Comparison of ENCODE assay signal across 21 mouse cellular contexts in genomic region chr6:116714576-116714975, GRCm38 (mm10). TPM values are rescaled to one million over a fixed set of nuclear protein-coding genes. Genes with fewer than 3 reads are reported as not detected.
DNase-seq lines count a peak whose midpoint lies in the region; ATAC-seq lines count a peak whose summit lies in the region.
"Had no signal": no experiment of that assay in that cellular context is flagged by ENCODE, and none has a peak within 500 bp of the region (broad histone marks: within the 10 kb centered on the region; RNA-seq: fewer than 3 reads in every experiment).

No protein-coding gene starts in this region.

- H3K9ac ChIP-seq in heart, embryonic 11.5 days (ENCODE audit: low read depth, low read length) = no peak overlapping the region
- H3K9ac ChIP-seq: forebrain, embryonic 15.5 days; kidney, embryonic 15.5 days; limb, embryonic 12.5 days; liver, postnatal 0 days had no signal

- no peak overlapping the region for H3K4me3 ChIP-seq in heart, embryonic 11.5 days (ENCODE audit: low read depth, low read length)
- H3K4me3 ChIP-seq: forebrain, embryonic 15.5 days; hindbrain, embryonic 10.5 days; kidney, embryonic 15.5 days; layer of hippocampus, adult 2 months; limb, embryonic 12.5 days had no signal

- intact Hi-C loops in heart, postnatal 10 days (cut with DNase I) = no loop called here

- ATAC-seq in heart, embryonic 11.5 days (replicated peaks; ENCODE audit: insufficient number of reproducible peaks, low FRiP score, low TSS enrichment) = no peak
- ATAC-seq: forebrain, embryonic 15.5 days; hindbrain, postnatal 0 days; intestine, embryonic 16.5 days; liver, postnatal 0 days had no signal

- no peak overlapping the region for H3K4me2 ChIP-seq in heart, embryonic 11.5 days
- H3K4me2 ChIP-seq: forebrain, embryonic 15.5 days; kidney, embryonic 15.5 days; limb, embryonic 12.5 days; liver, embryonic 11.5 days; midbrain, embryonic 11.5 days had no signal

- peak; percentile 66 for DNase-seq in heart, adult 11 months
- DNase-seq in heart, postnatal 10 days = peak; percentile 39 to 56
- DNase-seq in heart, adult 8-10 months (ENCODE audit: low spot score) = no peak
- peak; percentile 15 for DNase-seq in ovary, adult 18-20 months (ENCODE audit: low spot score)
- no peak for DNase-seq in ovary, postnatal 36 days (ENCODE audit: low spot score)
- DNase-seq in skeletal muscle tissue, adult 2 months (ENCODE audit: low read depth, low spot score) = peak; percentile 18
- DNase-seq in urinary bladder, postnatal 4 days (ENCODE audit: low spot score in 2 of 2) = no peak
- DNase-seq: cerebellum, adult 9-10 months; liver, postnatal 0 days; lung, postnatal 14 days; right cerebral cortex, postnatal 14 days had no signal

- WGBS in heart, embryonic 11.5 days (ENCODE audit: insufficient replicate concordance) = 76% methylated on average over 5 of the region's 5 CpGs

- peaks cover 4% of the 10 kb centered on the region; the same call in 1 of the 2 replicates for H3K4me1 ChIP-seq in heart, embryonic 11.5 days (ENCODE audit: control insufficient read depth, insufficient read depth, low read length)
- H3K4me1 ChIP-seq: forebrain, embryonic 15.5 days had no signal

- no peak overlapping the region for H3K27ac ChIP-seq in heart, embryonic 11.5 days (ENCODE audit: low read depth, low read length)
- H3K27ac ChIP-seq: forebrain, embryonic 15.5 days; hindbrain, embryonic 10.5 days; hindbrain, postnatal 0 days; kidney, embryonic 15.5 days; layer of hippocampus, adult 2 months; limb, embryonic 12.5 days had no signal

- no peaks in the 10 kb centered on the region for H3K27me3 ChIP-seq in heart, embryonic 11.5 days (ENCODE audit: control insufficient read depth, insufficient read depth, low read length)
- H3K27me3 ChIP-seq: forebrain, embryonic 15.5 days; kidney, embryonic 15.5 days; limb, embryonic 12.5 days had no signal

- H3K36me3 ChIP-seq in heart, embryonic 11.5 days (ENCODE audit: control insufficient read depth, insufficient read depth, low read length) = no peaks in the 10 kb centered on the region
- H3K36me3 ChIP-seq: forebrain, embryonic 15.5 days; hindbrain, embryonic 10.5 days; kidney, embryonic 15.5 days; limb, embryonic 12.5 days had no signal

- H3K9me3 ChIP-seq in heart, embryonic 11.5 days (replicated peaks; ENCODE audit: control insufficient read depth, low read length) = no peaks in the 10 kb centered on the region
- H3K9me3 ChIP-seq: forebrain, embryonic 15.5 days; hindbrain, embryonic 10.5 days; kidney, embryonic 15.5 days; limb, embryonic 12.5 days had no signal

RNA-seq across cellular contexts. Expression of gene Tmem72, which starts 2.1 kb away (rescaled TPM):
- polyA plus RNA-seq in heart, embryonic 11.5 days (2014; fragmentation: Nextera tagmentation; extraction: Ambion mirVana) = 0.06 TPM in 2 replicates
- total RNA-seq in heart, postnatal 10 days (2021) = under 1 TPM; 0.02 TPM
- total RNA-seq in heart, adult 8-10 months (2022) = under 1 TPM in 3 of 4 experiments, not detected in 1; 0.03 TPM
- polyA plus RNA-seq: liver, postnatal 0 days had no signal

RNA-seq across cellular contexts. Expression of gene Rassf4, which starts 40.8 kb away (rescaled TPM):
- polyA plus RNA-seq in heart, embryonic 11.5 days (2014; fragmentation: Nextera tagmentation; extraction: Ambion mirVana) = 5.7 and 6.9 TPM in 2 replicates
- 1 to 10 TPM; 5.0 to 6.5 TPM for total RNA-seq in heart, postnatal 10 days (2021)
- 1 to 10 TPM; 3.7 to 7.0 (median 5.1) TPM for total RNA-seq in heart, adult 8-10 months (2022)

Comparison
In these comparisons a context has a peak if more than half of its experiments do, and no peak if none do; other contexts are left out.
1. DNase-seq: peak in heart, adult 11 months (single experiment), heart, postnatal 10 days (2 of 2), ovary, adult 18-20 months (single experiment) and skeletal muscle tissue, adult 2 months (single experiment); none in heart, adult 8-10 months (single experiment), ovary, postnatal 36 days (single experiment) and urinary bladder, postnatal 4 days (0 of 2).